Mouse (Mus musculus): ENCODE measurements at regions not wholly inside any gene's neighbourhood (a gene's known extent, or its start where the extent isn't known, plus 50 kb on each side); places are given as distances from the start of the nearest gene placed in this dataset.

GRCm38 (mm10) chr6:11796361-11796760 is 110.9 kb downstream of the Ndufa4 start:
- Histone ChIP-seq H3K27me3 (replicated peaks) (no peaks in the 10 kb centered on the region), H3K4me2 (no peak overlapping the region), H3K9ac (no peak overlapping the region), H3K36me3 (replicated peaks) (no peaks in the 10 kb centered on the region), H3K4me1 (no peaks in the 10 kb centered on the region), H3K9me3 (no peaks in the 10 kb centered on the region), H3K4me3 (no peak overlapping the region), H3K27ac (no peak overlapping the region)
- WGBS: 75% methylated on average over 3 of the region's 3 CpGs
- no peak for ATAC-seq (replicated peaks)

GRCm38 (mm10) chr6:11793366-11793765 is 113.9 kb downstream of the Ndufa4 start:
- Histone ChIP-seq H3K9ac (no peak overlapping the region), H3K27ac (no peak overlapping the region), H3K4me2 (no peak overlapping the region), H3K4me1 (no peaks in the 10 kb centered on the region), H3K9me3 (no peaks in the 10 kb centered on the region), H3K27me3 (replicated peaks) (no peaks in the 10 kb centered on the region), H3K4me3 (no peak overlapping the region), H3K36me3 (replicated peaks) (no peaks in the 10 kb centered on the region)
- 30% methylated on average over 8 of the region's 8 CpGs for WGBS
- ATAC-seq (replicated peaks): peak; percentile 84

GRCm38 (mm10) chr6:11792186-11792585 is 115.1 kb downstream of the Ndufa4 start:
- Histone ChIP-seq H3K9me3 (no peaks in the 10 kb centered on the region), H3K4me1 (no peaks in the 10 kb centered on the region), H3K4me3 (no peak overlapping the region), H3K27me3 (replicated peaks) (no peaks in the 10 kb centered on the region), H3K27ac (no peak overlapping the region), H3K36me3 (replicated peaks) (no peaks in the 10 kb centered on the region), H3K4me2 (no peak overlapping the region), H3K9ac (no peak overlapping the region)
- no peak for ATAC-seq (replicated peaks)
- WGBS: 93% methylated on average over 3 of the region's 3 CpGs

- no peaks in the 10 kb centered on the region for H3K9me3 ChIP-seq
- no peaks in the 10 kb centered on the region for H3K27me3 ChIP-seq (replicated peaks)
- ATAC-seq (replicated peaks): no peak
- no peak overlapping the region for H3K9ac ChIP-seq
- no peak overlapping the region for H3K4me2 ChIP-seq
- WGBS: 80% methylated on average over 3 of the region's 3 CpGs
- H3K27ac ChIP-seq: no peak overlapping the region
- H3K4me1 ChIP-seq: no peaks in the 10 kb centered on the region
- H3K4me3 ChIP-seq: no peak overlapping the region
- no peaks in the 10 kb centered on the region for H3K36me3 ChIP-seq (replicated peaks)
Measured at GRCm38 (mm10) chr6:11791056-11791455, 116.2 kb downstream of the Ndufa4 start.

GRCm38 (mm10) chr6:11773992-11774391 is 133.3 kb downstream of the Ndufa4 start:
- Histone ChIP-seq H3K27ac (no peak overlapping the region), H3K27me3 (replicated peaks) (no peaks in the 10 kb centered on the region), H3K36me3 (replicated peaks) (no peaks in the 10 kb centered on the region), H3K4me3 (no peak overlapping the region), H3K4me2 (no peak overlapping the region), H3K4me1 (no peaks in the 10 kb centered on the region), H3K9me3 (no peaks in the 10 kb centered on the region), H3K9ac (no peak overlapping the region)
- no peak for ATAC-seq (replicated peaks)
- WGBS: 75% methylated on average over 3 of the region's 3 CpGs

- no peaks in the 10 kb centered on the region for H3K9me3 ChIP-seq
- H3K4me3 ChIP-seq: no peak overlapping the region
- H3K27me3 ChIP-seq (replicated peaks): no peaks in the 10 kb centered on the region
- no peak overlapping the region for H3K4me2 ChIP-seq
- H3K4me1 ChIP-seq: no peaks in the 10 kb centered on the region
- H3K27ac ChIP-seq: no peak overlapping the region
- ATAC-seq (replicated peaks): no peak
- no peaks in the 10 kb centered on the region for H3K36me3 ChIP-seq (replicated peaks)
- no peak overlapping the region for H3K9ac ChIP-seq
Measured at GRCm38 (mm10) chr6:11762912-11763311, 144.4 kb downstream of the Ndufa4 start.

GRCm38 (mm10) chr6:11737667-11738066 is 169.6 kb downstream of the Ndufa4 start:
- no peak overlapping the region for H3K4me3 ChIP-seq
- H3K27me3 ChIP-seq (replicated peaks): no peaks in the 10 kb centered on the region
- H3K27ac ChIP-seq: no peak overlapping the region
- no peak overlapping the region for H3K4me2 ChIP-seq
- no peaks in the 10 kb centered on the region for H3K36me3 ChIP-seq (replicated peaks)
- H3K4me1 ChIP-seq: no peaks in the 10 kb centered on the region
- ATAC-seq (replicated peaks): no peak
- no peaks in the 10 kb centered on the region for H3K9me3 ChIP-seq
- 86% methylated on average over 4 of the region's 4 CpGs for WGBS
- no peak overlapping the region for H3K9ac ChIP-seq

GRCm38 (mm10) chr6:11731126-11731525 is 176.2 kb downstream of the Ndufa4 start:
- no peak for ATAC-seq (replicated peaks)
- Histone ChIP-seq H3K36me3 (replicated peaks) (no peaks in the 10 kb centered on the region), H3K4me2 (no peak overlapping the region), H3K9ac (no peak overlapping the region), H3K27ac (no peak overlapping the region), H3K4me1 (no peaks in the 10 kb centered on the region), H3K9me3 (no peaks in the 10 kb centered on the region), H3K4me3 (no peak overlapping the region), H3K27me3 (replicated peaks) (no peaks in the 10 kb centered on the region)

- H3K36me3 ChIP-seq (replicated peaks): no peaks in the 10 kb centered on the region
- no peak overlapping the region for H3K27ac ChIP-seq
- H3K4me1 ChIP-seq: no peaks in the 10 kb centered on the region
- no peak overlapping the region for H3K4me3 ChIP-seq
- no peaks in the 10 kb centered on the region for H3K9me3 ChIP-seq
- H3K4me2 ChIP-seq: no peak overlapping the region
- H3K27me3 ChIP-seq (replicated peaks): no peaks in the 10 kb centered on the region
- WGBS: 65% methylated on average over 2 of the region's 2 CpGs
- ATAC-seq (replicated peaks): no peak
- H3K9ac ChIP-seq: no peak overlapping the region
Measured at GRCm38 (mm10) chr6:11730667-11731066, 176.6 kb downstream of the Ndufa4 start.

GRCm38 (mm10) chr6:11727806-11728205 is 179.5 kb downstream of the Ndufa4 start:
- Histone ChIP-seq H3K9me3 (no peaks in the 10 kb centered on the region), H3K4me3 (no peak overlapping the region), H3K4me2 (no peak overlapping the region), H3K36me3 (replicated peaks) (no peaks in the 10 kb centered on the region), H3K27ac (no peak overlapping the region), H3K9ac (no peak overlapping the region), H3K27me3 (replicated peaks) (no peaks in the 10 kb centered on the region), H3K4me1 (no peaks in the 10 kb centered on the region)
- 0 out of 2 replicates have a peak, but pooled peaks have one; percentile 27 for ATAC-seq (replicated peaks)
- 74% methylated on average over 1 of the region's 1 CpGs for WGBS

GRCm38 (mm10) chr6:11727370-11727769 is 179.9 kb downstream of the Ndufa4 start:
- peak overlapping the region; percentile 42; the same call in 1 of the 2 replicates for H3K27ac ChIP-seq

GRCm38 (mm10) chr6:11723519-11723918 is 183.8 kb downstream of the Ndufa4 start:
- H3K4me1 ChIP-seq: no peaks in the 10 kb centered on the region
- WGBS: 54% methylated on average over 2 of the region's 2 CpGs
- no peaks in the 10 kb centered on the region for H3K36me3 ChIP-seq (replicated peaks)
- 0 out of 2 replicates have a peak, but pooled peaks have one; percentile 19 for ATAC-seq (replicated peaks)
- no peak overlapping the region for H3K9ac ChIP-seq
- no peak overlapping the region for H3K4me2 ChIP-seq
- no peak overlapping the region for H3K4me3 ChIP-seq
- 0 out of 2 replicates have a peak overlapping the region, but pooled peaks have one; percentile 5 for H3K27ac ChIP-seq
- H3K27me3 ChIP-seq (replicated peaks): no peaks in the 10 kb centered on the region
- H3K9me3 ChIP-seq: no peaks in the 10 kb centered on the region

More at GRCm38 (mm10) chr6:11727370-11727769, 179.9 kb downstream of the Ndufa4 start:
- Histone ChIP-seq H3K9ac (no peak overlapping the region), H3K4me3 (no peak overlapping the region), H3K9me3 (no peaks in the 10 kb centered on the region), H3K36me3 (replicated peaks) (no peaks in the 10 kb centered on the region), H3K4me2 (no peak overlapping the region), H3K4me1 (no peaks in the 10 kb centered on the region), H3K27me3 (replicated peaks) (no peaks in the 10 kb centered on the region)
- ATAC-seq (replicated peaks): peak; percentile 96
- WGBS: 33% methylated on average over 5 of the region's 5 CpGs

- H3K27me3 ChIP-seq (replicated peaks): no peaks in the 10 kb centered on the region
- H3K27ac ChIP-seq: no peak overlapping the region
- H3K9me3 ChIP-seq: no peaks in the 10 kb centered on the region
- no peak overlapping the region for H3K4me2 ChIP-seq
- H3K9ac ChIP-seq: no peak overlapping the region
- ATAC-seq (replicated peaks): no peak
- WGBS: 86% methylated on average over 4 of the region's 4 CpGs
- no peaks in the 10 kb centered on the region for H3K4me1 ChIP-seq
- H3K36me3 ChIP-seq (replicated peaks): no peaks in the 10 kb centered on the region
- no peak overlapping the region for H3K4me3 ChIP-seq
Measured at GRCm38 (mm10) chr6:11720274-11720673, 187.0 kb downstream of the Ndufa4 start.
